Mouse (Mus musculus) bone marrow, adult 2 months (tissue): ENCODE measurements around the gene Gart.

ENCODE experiments used
- CTCF ChIP-seq: fragments of 200-500 bp; IDR thresholded peaks from 2 replicates; pipeline ENCODE4 v1.5.1; 2011; ENCODE audit warnings: low read length, control low read depth; ENCODE audit not compliant: control insufficient read depth, insufficient read depth
- POLR2A ChIP-seq: fragments of 200-500 bp; IDR thresholded peaks from 2 replicates; pipeline ENCODE4 v1.6.1; 2011; ENCODE audit warnings: low read depth, mild to moderate bottlenecking, control low read depth, low read length, borderline replicate concordance; ENCODE audit not compliant: control insufficient read depth

GRCm38 (mm10) chr16:91647461-91648219 lies 888 bp upstream of the Gart start, which contains the start of gene Son:
- no peak for TF ChIP-seq CTCF
- peak; percentile 96 for TF ChIP-seq POLR2A
